Mouse (Mus musculus): ENCODE measurements at regions not wholly inside any gene's neighbourhood (a gene's known extent, or its start where the extent isn't known, plus 50 kb on each side); places are given as distances from the start of the nearest gene placed in this dataset.
A peak's percentile ranks its signal among the peaks of the same experiment; 100 is the strongest.

- no peak for DNase-seq
These were observed 70.8 kb upstream of the Thbs2 start for GRCm38 (mm10) chr17:14764796-14765195.

- no peak for DNase-seq
These were observed 59.1 kb upstream of the Thbs2 start for GRCm38 (mm10) chr17:14753095-14753494.

GRCm38 (mm10) chr17:14750519-14751145 is 56.6 kb upstream of the Thbs2 start:
- DNase-seq: no peak

GRCm38 (mm10) chr17:14749281-14749680 is 55.2 kb upstream of the Thbs2 start:
- no peak for DNase-seq

- peak in 1 of 2 experiments; percentile 13 for DNase-seq
These were observed 53.3 kb upstream of the Thbs2 start for GRCm38 (mm10) chr17:14747255-14747869.

- no peak for DNase-seq
These were observed 51.5 kb upstream of the Thbs2 start for GRCm38 (mm10) chr17:14745512-14745911.

- no peak for DNase-seq
These were observed 50.0 kb upstream of the Thbs2 start for GRCm38 (mm10) chr17:14744010-14744409.

Data from layer of hippocampus, postnatal 36 days (tissue).